Mouse (Mus musculus) kidney, postnatal 0 days (tissue): ENCODE results near the gene Sox4. TPM values are rescaled to one million over a fixed set of nuclear protein-coding genes. Genes with fewer than 3 reads are reported as not detected.

Experiments used
- ATAC-seq: fragments of 200-750 bp; cut with Nextera tagmentation; replicated peaks from 2 replicates; pipeline ENCODE4 v1.8.0; 2017; ENCODE audit warnings: low read depth, moderate number of reproducible peaks, moderate TSS enrichment, moderate library complexity; ENCODE audit not compliant: low FRiP score
- DNase-seq: peaks from one replicate; pipeline ENCODE4 v3.0.0-alpha.2; 2016; ENCODE audit warnings: low spot score
- H3K27ac ChIP-seq: fragments of 300-500 bp; sonication (generic); 2 replicates; pipeline ENCODE4 v1.5.1; 2014; ENCODE audit warnings: mild to moderate bottlenecking
- H3K27me3 ChIP-seq: fragments of 300-500 bp; sonication (generic); 2 replicates; pipeline ENCODE4 v1.6.1; 2014; ENCODE audit warnings: low read length, mixed read lengths; ENCODE audit not compliant: insufficient read depth
- H3K36me3 ChIP-seq: fragments of 300-500 bp; sonication (generic); 2 replicates; pipeline ENCODE4 v1.6.1; 2014; ENCODE audit warnings: low read length, mixed read lengths; ENCODE audit not compliant: insufficient read depth
- H3K4me1 ChIP-seq: fragments of 300-500 bp; sonication (generic); replicated peaks from 2 replicates; pipeline ENCODE4 v1.6.1; 2014; ENCODE audit warnings: antibody characterized with exemption, low read length, mixed read lengths; ENCODE audit not compliant: insufficient read depth
- H3K4me2 ChIP-seq: fragments of 300-500 bp; sonication (generic); 2 replicates; pipeline ENCODE4 v1.6.1; 2014; ENCODE audit warnings: mild to moderate bottlenecking, low read length, moderate library complexity, mixed read lengths
- H3K4me3 ChIP-seq: fragments of 300-500 bp; sonication (generic); replicated peaks from 2 replicates; pipeline ENCODE4 v1.5.1; 2014; ENCODE audit warnings: low read depth, low read length
- H3K9ac ChIP-seq: fragments of 300-500 bp; sonication (generic); 2 replicates; pipeline ENCODE4 v1.6.1; 2014; ENCODE audit warnings: low read depth, low read length
- H3K9me3 ChIP-seq: fragments of 300-500 bp; sonication (generic); replicated peaks from 2 replicates; pipeline ENCODE4 v1.6.1; 2016; ENCODE audit warnings: low read length, inconsistent platforms, mixed read lengths
- CTCF ChIP-seq: IDR thresholded peaks from 2 replicates; pipeline ENCODE4 v1.5.1; 2016; ENCODE audit warnings: antibody characterized with exemption, low read depth, mild to moderate bottlenecking, moderate library complexity
- WGBS: fragments of 180-500 bp; shearing (Covaris S2); extraction: QIAGEN DNeasy Blood & Tissue Kit; methylation state at CpG from one replicate; pipeline ENCODE4 v1.1.7; 2014; 5-methylcytosine and 5-hydroxymethylcytosine counted together
- polyA plus RNA-seq: library from polyadenylated mRNA; unstranded; fragments of >200 nt; fragmentation: Nextera tagmentation; extraction: Ambion mirVana; gene quantifications from 2 replicates; pipeline ENCODE4 v1.2.1, GENCODE M21; 2015

Sox4 gene
- polyA plus RNA-seq, 1 experiment from 2014 or later: 60.9 TPM

DNA sequence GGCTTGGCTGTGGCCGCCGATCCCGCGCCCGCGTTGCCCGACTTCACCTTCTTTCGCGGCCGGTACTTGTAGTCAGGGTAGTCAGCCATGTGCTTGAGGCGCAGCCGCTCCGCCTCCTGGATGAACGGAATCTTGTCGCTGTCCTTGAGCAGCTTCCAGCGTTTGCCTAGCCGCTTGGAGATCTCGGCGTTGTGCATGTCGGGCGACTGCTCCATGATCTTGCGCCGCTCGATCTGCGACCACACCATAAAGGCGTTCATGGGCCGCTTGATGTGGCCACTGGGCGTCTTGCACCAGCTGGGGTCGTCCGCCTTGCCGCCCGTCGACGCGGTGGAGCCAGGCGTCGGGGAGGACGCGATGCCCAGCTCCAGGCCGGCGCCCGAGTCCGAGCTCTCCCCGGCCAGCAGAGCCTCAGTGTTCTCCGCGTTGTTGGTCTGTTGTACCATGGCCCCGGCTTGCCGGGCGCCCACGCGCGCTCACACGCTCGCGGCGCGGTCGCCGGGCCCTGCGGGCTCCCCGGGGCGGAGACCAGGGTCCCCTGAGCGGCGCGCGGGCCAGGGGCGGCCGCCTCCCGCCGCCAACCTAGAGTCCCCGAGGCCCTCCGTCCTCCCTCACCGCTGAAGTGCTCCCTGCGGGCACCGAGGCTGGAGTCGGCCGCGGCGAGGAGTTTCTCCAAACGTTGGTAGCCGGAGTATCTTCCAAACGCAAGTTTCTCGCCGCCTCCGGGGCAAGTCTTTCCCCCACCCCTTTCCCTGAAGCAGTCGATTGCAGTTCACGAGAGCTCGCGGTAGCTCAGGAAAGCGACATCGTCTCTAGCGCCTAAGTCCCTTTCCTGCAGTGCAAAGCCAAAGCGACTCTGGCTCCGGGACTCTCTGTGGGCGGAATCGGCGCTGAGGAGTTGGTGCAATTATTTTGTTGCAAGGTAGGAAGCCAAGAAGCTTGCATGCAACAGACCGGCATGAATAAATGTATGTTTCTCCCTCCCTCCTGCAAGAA lies 639 bp downstream of the Sox4 start:
- Histone ChIP-seq H3K27ac (peak overlapping the region; percentile 96), H3K9me3 (no peaks in the 10 kb centered on the region), H3K36me3 (no peaks in the 10 kb centered on the region), H3K27me3 (no peaks in the 10 kb centered on the region), H3K4me2 (peak overlapping the region; percentile 72), H3K4me1 (no peaks in the 10 kb centered on the region; the same call in none of the 2 replicates), H3K9ac (peak overlapping the region; percentile 89), H3K4me3 (peak overlapping the region; percentile 90)
- TF ChIP-seq CTCF: peak; percentile 16; the same call in 1 of the 2 replicates
- ATAC-seq (peak; percentile 27), DNase-seq (peak; percentile 78)
- under 1% methylated on average over 93 of the region's 98 CpGs for WGBS

DNA sequence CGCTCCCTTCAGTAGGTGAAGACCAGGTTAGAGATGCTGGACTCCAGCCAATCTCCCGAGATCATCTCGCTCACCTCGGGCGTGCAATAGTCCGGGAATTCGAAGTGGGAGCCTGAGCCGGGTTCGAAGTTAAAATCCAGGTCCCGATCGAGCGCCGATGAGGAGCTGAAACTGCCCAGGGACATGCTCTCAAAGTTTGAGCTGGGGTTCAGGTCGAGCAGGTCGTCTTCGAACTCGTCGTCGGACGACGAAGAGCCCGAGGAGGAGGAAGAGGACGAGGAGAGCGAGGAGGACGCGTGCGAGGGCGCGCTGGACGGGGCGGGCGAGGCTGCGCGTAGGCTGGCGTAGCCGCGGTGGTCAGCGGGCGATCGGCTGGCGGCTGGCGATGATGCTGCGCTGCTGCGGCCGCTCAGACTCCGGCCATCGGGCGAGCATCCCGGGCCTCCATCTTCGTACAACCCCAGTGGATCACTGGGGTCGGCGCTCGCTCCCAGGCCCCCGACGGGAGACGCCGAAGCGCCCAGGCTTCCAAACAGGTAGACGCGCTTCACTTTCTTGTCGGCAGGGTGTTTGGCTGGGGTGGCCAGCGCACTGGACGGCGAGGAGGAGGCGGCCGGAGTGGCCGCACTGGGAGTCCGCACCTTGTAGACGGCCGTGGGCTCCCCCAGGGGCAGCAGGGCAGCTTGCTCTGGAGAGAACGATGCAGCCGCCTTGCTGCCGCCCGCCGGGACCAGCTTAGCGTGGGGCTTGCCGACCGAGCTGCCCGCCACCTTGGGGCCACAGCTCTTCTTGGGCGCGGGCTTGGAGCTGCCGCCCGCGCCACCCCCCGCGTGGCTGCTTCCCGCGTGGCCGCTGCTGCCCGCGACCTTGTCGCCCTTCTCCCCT lies 1.6 kb downstream of the Sox4 start:
- Histone ChIP-seq H3K9ac (peak overlapping the region; percentile 89), H3K4me2 (peak overlapping the region; percentile 72), H3K27me3 (no peaks in the 10 kb centered on the region), H3K9me3 (no peaks in the 10 kb centered on the region), H3K4me3 (peak overlapping the region; percentile 90), H3K27ac (peak overlapping the region; percentile 96), H3K36me3 (no peaks in the 10 kb centered on the region), H3K4me1 (no peaks in the 10 kb centered on the region; the same call in none of the 2 replicates)
- WGBS: under 1% methylated on average over 90 of the region's 92 CpGs
- DNase-seq: peak; percentile 55
- TF ChIP-seq CTCF: no peak
- peak; percentile 14; the same call in 1 of the 2 replicates for ATAC-seq

DNA sequence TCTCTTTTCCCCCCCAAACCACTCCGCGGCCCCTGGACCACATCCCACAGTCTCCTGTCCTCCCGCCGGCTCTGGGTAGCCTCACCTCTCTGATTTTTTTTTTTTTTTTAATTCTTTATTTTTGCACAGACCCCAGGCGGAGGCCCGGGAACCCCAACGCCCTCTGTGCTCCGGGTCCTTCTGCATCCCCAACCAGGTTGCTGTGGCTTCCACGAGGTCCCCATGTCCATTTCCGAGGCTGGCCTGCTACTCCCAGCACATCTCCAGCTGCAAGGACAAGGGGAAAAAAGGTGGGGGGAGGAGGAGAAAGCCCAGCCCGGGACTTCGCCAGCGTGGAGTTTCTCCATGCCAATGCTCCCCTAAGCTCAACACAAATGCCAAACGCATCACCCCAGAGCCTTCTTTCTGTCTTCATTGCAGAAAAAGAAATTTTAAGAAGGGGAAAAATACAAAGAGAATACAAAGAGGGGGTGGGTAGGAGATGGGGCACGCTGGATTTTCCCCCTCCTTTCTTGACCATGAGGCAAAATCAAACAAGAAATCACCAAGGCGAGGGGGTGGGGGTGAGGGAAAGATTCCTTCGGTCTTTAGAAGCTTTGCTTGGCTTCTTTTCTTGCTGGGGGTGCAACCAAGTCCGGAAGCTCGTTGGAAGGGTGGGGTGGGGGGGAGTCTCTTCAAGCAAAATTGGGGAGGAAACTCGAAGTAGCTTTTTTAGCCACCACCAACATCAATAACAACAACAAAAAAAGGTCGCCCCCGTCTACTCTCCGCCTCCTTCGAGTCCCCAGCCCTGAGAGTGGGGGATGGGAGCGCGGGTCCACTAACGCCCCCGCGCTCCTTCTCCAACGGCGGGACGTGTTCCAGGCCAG lies 2.7 kb downstream of the Sox4 start:
- DNase-seq (peak; percentile 87), ATAC-seq (no peak)
- peak overlapping the region; percentile 90 for H3K4me3 ChIP-seq
- TF ChIP-seq CTCF: no peak
- no peaks in the 10 kb centered on the region for H3K9me3 ChIP-seq
- no peaks in the 10 kb centered on the region for H3K36me3 ChIP-seq
- H3K4me1 ChIP-seq: no peaks in the 10 kb centered on the region; the same call in none of the 2 replicates
- H3K27me3 ChIP-seq: no peaks in the 10 kb centered on the region
- H3K9ac ChIP-seq: peak overlapping the region; percentile 89
- H3K4me2 ChIP-seq: peak overlapping the region; percentile 72
- WGBS: 0% methylated on average over 32 of the region's 32 CpGs
- peak overlapping the region; percentile 96 for H3K27ac ChIP-seq

DNA sequence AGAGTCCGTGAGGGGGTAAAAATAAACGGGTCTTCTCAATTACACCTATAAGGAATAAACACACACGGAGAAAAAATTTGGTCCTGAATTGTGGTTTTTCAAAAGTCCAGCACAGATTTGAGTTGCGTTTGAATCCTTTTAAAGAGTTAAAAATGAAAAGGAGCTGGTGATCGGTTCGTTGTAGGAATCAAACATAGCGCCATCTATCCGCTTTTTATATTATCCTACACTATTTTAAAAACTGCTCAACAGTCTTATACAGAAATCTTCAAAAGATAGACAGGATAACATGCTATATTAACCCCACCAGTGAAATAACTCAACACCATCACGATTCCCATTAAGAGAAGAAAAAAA lies 3.3 kb downstream of the Sox4 start:
- no peaks in the 10 kb centered on the region for H3K27me3 ChIP-seq
- ATAC-seq: no peak
- H3K4me1 ChIP-seq: no peaks in the 10 kb centered on the region; the same call in none of the 2 replicates
- H3K4me3 ChIP-seq: peak overlapping the region; percentile 90
- H3K9ac ChIP-seq: peak overlapping the region; percentile 89
- no peaks in the 10 kb centered on the region for H3K36me3 ChIP-seq
- peak overlapping the region; percentile 96 for H3K27ac ChIP-seq
- peak; percentile 92 for DNase-seq
- peak overlapping the region; percentile 72 for H3K4me2 ChIP-seq
- WGBS: 0% methylated on average over 9 of the region's 9 CpGs
- peak; percentile 55 for TF ChIP-seq CTCF
- H3K9me3 ChIP-seq: no peaks in the 10 kb centered on the region

DNA sequence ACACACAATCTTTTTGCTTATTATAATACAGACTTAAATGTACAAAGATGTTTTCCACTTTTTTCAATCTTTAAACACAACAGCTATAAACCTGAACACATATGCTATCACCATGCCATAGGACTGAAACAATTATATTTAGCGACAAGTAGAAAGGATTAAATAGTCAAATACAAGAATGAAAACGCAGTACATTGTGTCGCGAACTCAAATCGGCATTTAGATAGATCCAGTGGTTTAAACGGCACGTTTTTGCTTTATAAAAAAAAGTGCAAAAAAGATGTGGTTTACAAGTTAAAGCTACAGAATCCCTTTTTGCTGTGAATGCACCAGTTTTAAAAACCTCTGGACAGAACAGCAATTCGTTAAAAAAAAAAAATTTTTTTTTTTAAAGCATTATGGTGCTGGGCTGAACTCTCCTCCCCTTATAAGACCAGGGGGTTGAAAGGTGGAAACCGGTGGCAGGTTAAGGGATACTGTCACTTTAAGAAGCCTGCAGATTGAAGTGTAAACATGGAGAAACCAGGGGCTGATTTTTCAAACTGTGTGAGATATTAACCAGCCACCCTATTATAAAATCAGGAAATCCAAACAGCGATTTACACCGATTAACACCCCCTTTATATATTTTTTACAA lies 4.1 kb downstream of the Sox4 start:
- 1% methylated on average over 11 of the region's 11 CpGs for WGBS
- peak overlapping the region; percentile 90 for H3K4me3 ChIP-seq
- no peak for TF ChIP-seq CTCF
- no peaks in the 10 kb centered on the region for H3K36me3 ChIP-seq
- H3K9ac ChIP-seq: peak overlapping the region; percentile 43; the same call in 1 of the 2 replicates
- ATAC-seq (no peak), DNase-seq (peak; percentile 56)
- no peaks in the 10 kb centered on the region; the same call in none of the 2 replicates for H3K4me1 ChIP-seq
- H3K27me3 ChIP-seq: no peaks in the 10 kb centered on the region
- H3K27ac ChIP-seq: peak overlapping the region; percentile 44; the same call in 1 of the 2 replicates
- peak overlapping the region; percentile 72 for H3K4me2 ChIP-seq
- H3K9me3 ChIP-seq: no peaks in the 10 kb centered on the region
